Mouse (Mus musculus) spleen, adult 10 weeks (tissue): Measurements from ENCODE around the gene Psmd7. TPM values are rescaled to one million over a fixed set of nuclear protein-coding genes. Genes with fewer than 3 reads are reported as not detected.

ENCODE experiments used
- polyA plus RNA-seq: library from polyadenylated mRNA; stranded (reverse); fragments of 350-450 nt; fragmentation: Illumina TruSeq; extraction: RNeasy Lipid Tissue Mini Kit (QIAGEN cat#74804); gene quantifications from one replicate; pipeline ENCODE4 v1.2.3, GENCODE M21; 2015; ENCODE audit warnings: low replicate concordance; ENCODE audit not compliant: insufficient read depth

Gene Psmd7
- 68.1 TPM for polyA plus RNA-seq

DNA sequence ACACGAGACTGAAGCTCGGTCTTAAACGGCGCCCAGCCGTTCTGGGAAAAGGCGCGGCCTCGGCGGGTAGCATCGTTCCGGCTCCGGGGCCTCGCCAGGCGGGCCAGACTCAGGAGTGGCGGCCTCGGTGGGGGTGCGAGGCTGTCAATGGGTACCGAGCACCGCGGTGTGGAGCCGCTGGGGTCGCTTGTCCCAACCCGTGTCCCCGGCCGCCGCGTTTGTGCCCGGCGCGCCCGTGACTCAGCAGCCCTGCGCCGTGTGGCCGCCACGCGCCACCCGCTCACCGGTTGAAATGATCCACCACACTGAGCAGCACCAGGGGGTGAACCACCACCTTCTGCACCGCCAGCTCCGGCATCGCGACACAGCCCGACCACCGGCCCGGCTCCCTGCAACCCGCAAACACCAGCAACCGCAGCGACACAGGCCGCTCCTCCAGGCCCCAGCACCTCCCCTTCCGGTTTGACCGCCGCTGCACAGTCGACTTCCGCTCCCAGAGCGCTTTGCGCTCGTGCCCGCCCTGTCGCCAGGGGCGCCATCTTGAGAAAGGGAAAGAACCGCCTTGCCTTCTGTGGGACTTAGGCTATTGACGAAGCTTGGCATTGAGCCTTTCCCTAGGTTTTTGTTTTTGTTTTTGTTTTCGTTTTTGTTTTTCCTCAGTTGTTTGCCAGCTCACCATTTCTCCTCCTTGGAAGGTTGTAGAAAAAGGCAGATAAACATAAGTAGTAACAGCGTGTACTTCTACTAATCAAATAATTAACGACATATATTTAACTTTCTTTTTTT is at the start of gene Psmd7:
TSS of gene Psmd7 (minus strand) at position 470 of the 786 bp plus-strand sequence.

Other genes starting within 250 kb of the Psmd7 start
- gene Nqo1, start 185.3 kb downstream of the Psmd7 start, polyA plus RNA-seq, result 4.5 TPM
- gene Nob1, start 163.4 kb downstream of the Psmd7 start, polyA plus RNA-seq, result 25.8 TPM
- 51.1 TPM for gene Wwp2, start 152.1 kb downstream of the Psmd7 start, polyA plus RNA-seq